Mouse (Mus musculus) limb, embryonic 14.5 days (tissue): ENCODE measurements around the gene Rnf31. TPM values are rescaled to one million over a fixed set of nuclear protein-coding genes. Genes with fewer than 3 reads are reported as not detected.
A peak's percentile ranks its signal among the peaks of the same experiment; 100 is the strongest.

Experiments
- ATAC-seq: fragments of 200-750 bp; cut with Nextera tagmentation; 2 replicates; pipeline ENCODE4 v1.8.0; 2017; ENCODE audit warnings: low read depth, moderate number of reproducible peaks, moderate TSS enrichment; ENCODE audit not compliant: low FRiP score
- DNase-seq: peaks from one replicate; pipeline ENCODE4 v3.0.0-alpha.2; 2015; ENCODE audit warnings: low spot score
- H3K27ac ChIP-seq: fragments of 300-500 bp; sonication (generic); replicated peaks from 2 replicates; pipeline ENCODE4 v1.5.1; 2014; ENCODE audit warnings: low read depth, mild to moderate bottlenecking, low read length, moderate library complexity, mixed read lengths
- H3K27me3 ChIP-seq: fragments of 300-500 bp; sonication (generic); 2 replicates; pipeline ENCODE4 v1.6.1; 2014; ENCODE audit warnings: low read length, mixed read lengths; ENCODE audit not compliant: control insufficient read depth, insufficient read depth
- H3K36me3 ChIP-seq: fragments of 300-500 bp; sonication (generic); 2 replicates; pipeline ENCODE4 v1.6.1; 2014; ENCODE audit warnings: mild to moderate bottlenecking, low read length, moderate library complexity, mixed read lengths; ENCODE audit not compliant: control insufficient read depth, insufficient read depth
- H3K4me1 ChIP-seq: fragments of 300-500 bp; sonication (generic); 2 replicates; pipeline ENCODE4 v1.6.1; 2014; ENCODE audit warnings: antibody characterized with exemption, low read length, mixed read lengths; ENCODE audit not compliant: control insufficient read depth, insufficient read depth
- H3K4me2 ChIP-seq: fragments of 300-500 bp; sonication (generic); replicated peaks from 2 replicates; pipeline ENCODE4 v1.6.1; 2014; ENCODE audit warnings: low read depth, mild to moderate bottlenecking, low read length, moderate library complexity; ENCODE audit not compliant: severe bottlenecking
- H3K4me3 ChIP-seq: fragments of 300-500 bp; sonication (generic); replicated peaks from 2 replicates; pipeline ENCODE4 v1.5.1; 2014; ENCODE audit warnings: low read length
- H3K9ac ChIP-seq: fragments of 300-500 bp; sonication (generic); 2 replicates; pipeline ENCODE4 v1.6.1; 2014; ENCODE audit warnings: mild to moderate bottlenecking, low read depth, low read length, moderate library complexity; ENCODE audit not compliant: severe bottlenecking
- H3K9me3 ChIP-seq: fragments of 300-500 bp; sonication (generic); 2 replicates; pipeline ENCODE4 v1.6.1; 2016; ENCODE audit warnings: low read length; ENCODE audit not compliant: control insufficient read depth
- POLR2A ChIP-seq: fragments of 200-500 bp; IDR thresholded peaks from 2 replicates; pipeline ENCODE4 v1.8.0; 2012; ENCODE audit warnings: inconsistent platforms, mild to moderate bottlenecking, moderate library complexity, borderline replicate concordance; ENCODE audit not compliant: insufficient read depth, insufficient read length; ENCODE audit errors: extremely low read depth
- WGBS: fragments of 180-500 bp; shearing (Covaris S2); extraction: QIAGEN DNeasy Blood & Tissue Kit; methylation state at CpG from one replicate; pipeline ENCODE4 v1.1.7; 2014; 5-methylcytosine and 5-hydroxymethylcytosine counted together
- polyA plus RNA-seq, 2 experiments: library from polyadenylated mRNA; depleted of rRNA in 1 of 2; stranded (reverse) in 1 of 2; unstranded in 1 of 2; fragments of >200 nt; fragmentation: Nextera tagmentation in 1 of 2; extraction: Ambion mirVana in 1 of 2; gene quantifications; 2 replicates each; pipeline versions ENCODE4 v1.2.1 to v1.2.3; 2012 to 2014

Rnf31 gene
- polyA plus RNA-seq, 2 experiments: 13.1 to 23.0 TPM

DNA sequence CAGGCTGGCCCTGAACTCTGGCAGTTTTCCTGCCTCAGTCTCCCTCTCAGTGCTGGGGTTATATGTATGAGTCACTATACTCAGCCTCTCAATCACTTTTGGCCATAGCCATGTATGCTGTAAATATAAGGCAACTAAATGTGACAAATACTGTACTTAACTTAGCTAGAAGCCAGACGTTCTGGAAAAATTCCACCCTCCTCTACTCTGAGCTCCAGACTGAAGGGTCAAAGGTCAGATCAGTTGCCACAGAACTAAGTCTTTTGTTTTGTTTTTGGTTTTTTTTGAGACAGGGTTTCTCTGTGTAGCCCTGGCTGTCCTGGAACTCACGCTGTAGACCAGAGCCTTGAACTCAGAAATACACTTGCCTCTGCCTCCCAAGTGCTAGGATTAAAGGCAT, 24.4 kb downstream of the Rnf31 start:
- 59% methylated on average over 2 of the region's 2 CpGs for WGBS
- Histone ChIP-seq H3K9me3 (no peaks in the 10 kb centered on the region), H3K36me3 (no peaks in the 10 kb centered on the region), H3K4me1 (no peaks in the 10 kb centered on the region; the same call in 1 of the 2 replicates), H3K27me3 (no peaks in the 10 kb centered on the region), H3K4me2 (no peak overlapping the region), H3K4me3 (no peak overlapping the region), H3K9ac (no peak overlapping the region), H3K27ac (no peak overlapping the region)
- ATAC-seq (no peak), DNase-seq (no peak)
- TF ChIP-seq POLR2A: no peak

DNA sequence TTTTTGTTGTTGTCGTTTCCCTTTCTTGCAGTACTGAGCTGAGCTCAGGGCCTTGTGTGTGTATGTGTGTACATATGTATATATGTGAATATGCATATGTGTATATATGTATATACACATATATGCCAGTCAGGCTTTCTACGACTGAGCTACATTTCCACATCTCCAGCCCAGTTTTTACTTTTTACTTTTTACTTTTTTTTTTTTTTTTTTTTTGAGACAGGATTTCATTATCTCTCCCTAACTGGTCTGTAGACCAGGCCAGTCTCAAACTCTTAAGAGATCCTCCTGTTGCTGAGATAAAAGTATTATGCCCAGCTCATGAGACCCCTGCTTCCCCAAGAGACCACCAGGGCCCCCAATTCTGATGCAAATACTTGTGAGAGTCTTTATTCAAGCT, 25.3 kb downstream of the Rnf31 start:
- Histone ChIP-seq H3K9ac (no peak overlapping the region), H3K27me3 (no peaks in the 10 kb centered on the region), H3K9me3 (no peaks in the 10 kb centered on the region), H3K36me3 (no peaks in the 10 kb centered on the region), H3K4me3 (no peak overlapping the region), H3K4me2 (no peak overlapping the region), H3K4me1 (no peaks in the 10 kb centered on the region; the same call in 1 of the 2 replicates), H3K27ac (no peak overlapping the region)
- no peak for TF ChIP-seq POLR2A
- ATAC-seq (no peak), DNase-seq (no peak)
- WGBS: 79% methylated on average over 2 of the region's 2 CpGs

DNA sequence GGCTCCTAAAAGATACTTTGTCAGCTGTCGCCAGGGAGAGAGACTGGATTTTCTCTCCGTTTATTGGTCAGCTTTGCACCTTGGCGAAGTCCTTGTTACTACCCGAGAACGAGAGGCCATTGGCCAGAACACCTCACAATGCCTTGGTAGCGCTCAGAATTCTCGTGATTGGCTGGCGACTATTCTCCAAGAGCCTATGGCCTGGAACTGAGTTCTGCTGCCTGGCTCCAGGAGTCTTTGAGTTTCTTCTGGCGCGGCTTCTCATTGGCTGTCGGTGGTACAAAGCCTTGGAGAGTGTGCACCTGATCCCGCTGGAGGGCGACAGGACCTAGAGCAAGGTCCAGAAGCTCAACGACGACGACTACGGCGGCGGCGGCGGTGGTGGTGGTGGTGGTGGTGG, 26.3 kb downstream of the Rnf31 start, which contains the start of gene Rec8:
TSS of gene Rec8 (plus strand) at position 216 of the 400 bp plus-strand sequence.
- Histone ChIP-seq H3K36me3 (no peaks in the 10 kb centered on the region), H3K9me3 (no peaks in the 10 kb centered on the region), H3K4me2 (peak within 1 kb of the TSS; percentile 39), H3K4me1 (no peaks in the 10 kb centered on the region; the same call in 1 of the 2 replicates), H3K9ac (0 out of 2 replicates have a peak within 1 kb of the TSS, but pooled peaks have one; percentile 12), H3K27me3 (no peaks in the 10 kb centered on the region), H3K4me3 (peak within 1 kb of the TSS; percentile 21), H3K27ac (no peak within 1 kb of the TSS)
- TF ChIP-seq POLR2A: no peak
- WGBS: 16% methylated on average over 17 of the region's 21 CpGs
- DNase-seq (peak; percentile 46), ATAC-seq (peak; percentile 73)

DNA sequence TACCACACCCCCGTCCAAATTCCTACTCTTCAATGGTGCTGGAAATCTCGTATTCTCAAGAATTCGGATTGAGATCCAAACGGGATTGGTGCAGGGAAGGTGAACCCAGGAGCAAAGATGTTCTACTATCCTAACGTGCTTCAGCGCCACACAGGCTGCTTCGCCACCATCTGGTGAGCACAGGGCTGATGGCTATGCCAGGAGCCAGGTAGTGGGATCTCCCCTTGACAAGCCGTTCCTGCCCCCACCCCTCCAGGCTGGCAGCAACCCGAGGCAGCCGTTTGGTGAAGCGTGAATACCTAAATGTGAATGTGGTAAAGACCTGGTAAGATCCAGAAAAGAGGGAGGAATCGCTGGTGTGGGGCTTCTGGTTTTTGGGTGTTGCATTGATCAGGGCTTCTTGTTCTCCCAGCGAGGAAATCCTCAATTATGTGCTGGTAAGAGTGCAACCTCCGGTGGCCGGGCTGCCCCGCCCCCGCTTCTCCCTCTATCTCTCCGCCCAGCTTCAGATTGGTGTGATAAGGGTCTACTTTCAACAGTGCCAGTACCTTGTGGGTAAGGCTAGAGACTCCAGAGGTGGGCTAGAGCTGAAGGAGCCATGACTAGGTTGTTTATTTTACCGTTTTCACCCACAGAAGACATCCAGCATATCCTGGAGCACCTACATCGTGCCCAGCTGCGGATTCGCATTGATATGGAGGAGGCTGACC, 27.1 kb downstream of the Rnf31 start:
- no peak overlapping the region for H3K27ac ChIP-seq
- 0 out of 2 replicates have a peak overlapping the region, but pooled peaks have one; percentile 12 for H3K9ac ChIP-seq
- H3K4me1 ChIP-seq: no peaks in the 10 kb centered on the region; the same call in 1 of the 2 replicates
- H3K9me3 ChIP-seq: no peaks in the 10 kb centered on the region
- ATAC-seq (no peak), DNase-seq (no peak)
- H3K27me3 ChIP-seq: no peaks in the 10 kb centered on the region
- WGBS: 43% methylated on average over 22 of the region's 22 CpGs
- no peak for TF ChIP-seq POLR2A
- peak overlapping the region; percentile 39 for H3K4me2 ChIP-seq
- peak overlapping the region; percentile 21 for H3K4me3 ChIP-seq
- peaks cover under 1% of the 10 kb centered on the region; the same call in 1 of the 2 replicates for H3K36me3 ChIP-seq

DNA sequence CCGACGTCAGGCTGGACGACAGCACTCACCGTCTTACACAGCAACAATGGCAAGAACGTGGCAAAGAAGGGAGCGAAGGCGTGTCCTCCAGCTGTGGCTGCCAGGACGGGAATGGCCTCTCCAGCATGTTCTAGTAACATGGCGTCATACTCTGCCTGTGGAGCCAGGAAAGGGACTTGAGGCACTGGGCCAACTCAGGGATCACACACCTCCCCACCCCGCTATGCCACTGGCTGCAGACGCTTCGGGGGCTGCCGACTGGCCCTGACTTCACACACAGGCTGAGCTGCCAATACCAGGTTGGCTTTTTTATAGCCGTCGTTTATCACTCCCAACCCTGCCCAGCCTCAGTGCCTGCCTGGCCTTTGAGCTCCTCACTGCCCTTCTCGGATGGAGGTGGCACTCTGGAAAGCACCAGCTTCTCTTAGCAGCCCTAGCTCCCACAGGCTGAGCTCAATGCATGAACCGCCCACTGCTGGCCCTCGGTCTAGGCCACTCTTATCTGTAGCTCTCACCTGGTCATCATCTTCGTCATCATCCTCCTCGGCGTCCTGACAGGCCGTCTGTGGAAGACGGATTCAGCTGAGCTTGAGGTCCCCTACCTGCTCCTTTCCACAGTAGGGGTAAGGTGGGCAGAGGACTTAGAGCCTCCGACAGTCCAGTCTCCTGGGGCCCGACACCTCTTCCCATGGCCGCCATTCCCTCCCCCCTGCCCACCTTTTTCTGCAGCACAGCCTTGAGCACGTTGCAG, 36.7 kb downstream of the Rnf31 start:
- ATAC-seq: no peak
- no peak for TF ChIP-seq POLR2A
- peaks cover 96% of the 10 kb centered on the region for H3K36me3 ChIP-seq

More for the DNA sequence above, 36.7 kb downstream of the Rnf31 start:
- Histone ChIP-seq H3K9me3 (no peaks in the 10 kb centered on the region), H3K9ac (no peak overlapping the region), H3K27ac (no peak overlapping the region), H3K4me3 (no peak overlapping the region), H3K4me2 (no peak overlapping the region), H3K27me3 (no peaks in the 10 kb centered on the region), H3K4me1 (no peaks in the 10 kb centered on the region)
- WGBS: 79% methylated on average over 27 of the region's 27 CpGs
- no peak for DNase-seq
